Mouse (Mus musculus) ES-E14 (cell line): ENCODE measurements around the gene Gm10134.

Experiments used
- CHD2 ChIP-seq: IDR thresholded peaks from 2 replicates; pipeline ENCODE4 v1.6.1; 2014; ENCODE audit warnings: mild to moderate bottlenecking, low read depth, low read length, inconsistent platforms
- HCFC1 ChIP-seq: IDR thresholded peaks from 2 replicates; pipeline ENCODE4 v1.6.1; 2012; ENCODE audit warnings: low read length, inconsistent platforms, borderline replicate concordance; ENCODE audit not compliant: insufficient read depth
- MAFK ChIP-seq: IDR thresholded peaks from 2 replicates; pipeline ENCODE4 v1.6.1; 2014; ENCODE audit warnings: mild to moderate bottlenecking, low read depth, low read length, inconsistent platforms; ENCODE audit not compliant: insufficient read depth
- ZNF384 ChIP-seq: IDR thresholded peaks from 2 replicates; pipeline ENCODE4 v1.6.1; 2012; ENCODE audit warnings: low read depth, low read length, inconsistent platforms

- TF ChIP-seq ZNF384: no peak
- TF ChIP-seq MAFK: no peak
- TF ChIP-seq HCFC1: no peak
- TF ChIP-seq CHD2: no peak
These were observed 46.4 kb downstream of the Gm10134 start for GRCm38 (mm10) chr2:28552301-28552700.
